Mouse (Mus musculus) adrenal gland, postnatal 4 days (tissue): ENCODE measurements around the gene Tnf. TPM values are rescaled to one million over a fixed set of nuclear protein-coding genes. Genes with fewer than 3 reads are reported as not detected.
A peak's percentile ranks its signal among the peaks of the same experiment; 100 is the strongest.

Experiments used
- DNase-seq, 2 experiments: peaks; one replicate each; pipeline ENCODE4 v3.0.0; 2021 to 2022; ENCODE audit warnings: low spot score in 2 of 2, mixed read lengths in 2 of 2
- long read RNA-seq, 2 experiments: library from polyadenylated mRNA; stranded (forward); transcript quantifications; one replicate each; pipeline ENCODE4 v2.0.0; 2021
- total RNA-seq, 2 experiments: library from RNA; stranded (reverse); gene quantifications; 2 replicates each; pipeline ENCODE4 v1.2.3; 2021

The Tnf gene
- under 1 TPM; 0.42 to 0.76 TPM for total RNA-seq
- long read RNA-seq, experiment 1, result 0 reads
- long read RNA-seq, experiment 2, partial matches to known transcripts, result 1 of 1 reads
- long read RNA-seq, experiment 2, other reads (novel, unspliced or antisense), result 0 of 1 reads

- DNase-seq, result no peak
These were observed at the start of gene Tnf for GRCm38 (mm10) chr17:35201787-35202186. TSS of gene Tnf (minus strand) at chr17:35202007.

GRCm38 (mm10) chr17:35251162-35251719 lies 49.4 kb upstream of the Tnf start:
- no peak for DNase-seq

- DNase-seq, result no peak
These were observed 48.7 kb upstream of the Tnf start for GRCm38 (mm10) chr17:35250348-35251120.

- DNase-seq, result no peak
These were observed 47.8 kb upstream of the Tnf start for GRCm38 (mm10) chr17:35249451-35250197.

GRCm38 (mm10) chr17:35248986-35249385 lies 47.2 kb upstream of the Tnf start:
- DNase-seq, result no peak

- no peak for DNase-seq
These were observed 45.3 kb upstream of the Tnf start for GRCm38 (mm10) chr17:35247144-35247543.

GRCm38 (mm10) chr17:35245731-35246623 lies 44.2 kb upstream of the Tnf start:
- DNase-seq, result no peak

GRCm38 (mm10) chr17:35244999-35245398 lies 43.2 kb upstream of the Tnf start:
- DNase-seq, result no peak

GRCm38 (mm10) chr17:35243086-35243485 lies 41.3 kb upstream of the Tnf start:
- no peak for DNase-seq

- DNase-seq, result no peak
These were observed 40.5 kb upstream of the Tnf start for GRCm38 (mm10) chr17:35242015-35242941.

GRCm38 (mm10) chr17:35241305-35242014 lies 39.7 kb upstream of the Tnf start, which contains the start of gene Ddx39b:
TSS of gene Ddx39b (plus strand) at chr17:35241746.
- peak; percentile 84 to 91 for DNase-seq

- DNase-seq, result no peak
These were observed 38.8 kb upstream of the Tnf start for GRCm38 (mm10) chr17:35240384-35241304.

- no peak for DNase-seq
These were observed 37.9 kb upstream of the Tnf start for GRCm38 (mm10) chr17:35239700-35240099.

GRCm38 (mm10) chr17:35237504-35237903 lies 35.7 kb upstream of the Tnf start:
- no peak for DNase-seq

GRCm38 (mm10) chr17:35236996-35237395 lies 35.2 kb upstream of the Tnf start:
- DNase-seq, result no peak

- DNase-seq, result peak; percentile 95
These were observed 34.6 kb upstream of the Tnf start for GRCm38 (mm10) chr17:35236390-35236746.

- peak; percentile 60 to 81 for DNase-seq
These were observed 34.0 kb upstream of the Tnf start, which contains the start of gene Nfkbil1 for GRCm38 (mm10) chr17:35235614-35236389. TSS of gene Nfkbil1 (minus strand) at chr17:35235792.
